ENCODE assay signal across 8 mouse cellular contexts in genomic region chr9:49055333-49056205, GRCm38 (mm10). TPM values are rescaled to one million over a fixed set of nuclear protein-coding genes. Genes with fewer than 3 reads are reported as not detected.
A peak's percentile ranks its signal among the peaks of the same experiment; 100 is the strongest.
DNase-seq lines count a peak whose midpoint lies in the region; ATAC-seq lines count a peak whose summit lies in the region.

TSS of gene Zw10 (plus strand) at chr9:49055613.

- DNase-seq in T-cell, adult 2 months (ENCODE audit: low spot score) = peak; percentile 89
- DNase-seq in cerebellum, postnatal 36 days = peak; percentile 94 to 95
- DNase-seq in frontal cortex, postnatal 36 days (ENCODE audit: low spot score in 2 of 2) = peak; percentile 96
- DNase-seq in left cerebral cortex, adult 11 months (ENCODE audit: low spot score) = peak; percentile 90
- peak; percentile 94 to 95 for DNase-seq in lung, postnatal 4 days
- peak; percentile 85 for DNase-seq in retina, postnatal 7 days (ENCODE audit: low read depth, low spot score)
- DNase-seq in urinary bladder, adult 2 months (ENCODE audit: low spot score) = peak; percentile 85

- peaks cover 15% of the 10 kb centered on the region for H3K4me1 ChIP-seq in hindbrain, embryonic 15.5 days (replicated peaks)

- peak within 1 kb of the TSS; percentile 76 for H3K27ac ChIP-seq in hindbrain, embryonic 15.5 days (replicated peaks)

- H3K9ac ChIP-seq in hindbrain, embryonic 15.5 days = peak within 1 kb of the TSS; percentile 82

- WGBS in hindbrain, embryonic 15.5 days = under 1% methylated on average over 53 of the region's 53 CpGs

- H3K9me3 ChIP-seq in hindbrain, embryonic 15.5 days = no peaks in the 10 kb centered on the region

- no peaks in the 10 kb centered on the region for H3K27me3 ChIP-seq in hindbrain, embryonic 15.5 days

- peak within 1 kb of the TSS; percentile 81 for H3K4me2 ChIP-seq in hindbrain, embryonic 15.5 days

- peaks cover 17% of the 10 kb centered on the region for H3K36me3 ChIP-seq in hindbrain, embryonic 15.5 days

- H3K4me3 ChIP-seq in hindbrain, embryonic 15.5 days = peak within 1 kb of the TSS; percentile 95

- peak; percentile 99 for ATAC-seq in hindbrain, embryonic 15.5 days (ENCODE audit: low FRiP score, low read depth)

RNA-seq across cellular contexts. Expression of gene Zw10, which starts in this region (rescaled TPM):
- 23.3 and 26.1 TPM in 2 replicates for polyA plus RNA-seq in hindbrain, embryonic 15.5 days (2015; fragmentation: Nextera tagmentation; extraction: Ambion mirVana)
- polyA plus RNA-seq in urinary bladder, adult 2 months (2012; rRNA removed) = 18.8 and 23.6 TPM in 2 replicates

Comparison
In these comparisons a context has a peak if more than half of its experiments do, and no peak if none do; other contexts are left out.
1. Peak in every context shown above with its lines: DNase-seq, ATAC-seq, H3K4me3 ChIP-seq and H3K27ac ChIP-seq.